In the genomic region with DNA sequence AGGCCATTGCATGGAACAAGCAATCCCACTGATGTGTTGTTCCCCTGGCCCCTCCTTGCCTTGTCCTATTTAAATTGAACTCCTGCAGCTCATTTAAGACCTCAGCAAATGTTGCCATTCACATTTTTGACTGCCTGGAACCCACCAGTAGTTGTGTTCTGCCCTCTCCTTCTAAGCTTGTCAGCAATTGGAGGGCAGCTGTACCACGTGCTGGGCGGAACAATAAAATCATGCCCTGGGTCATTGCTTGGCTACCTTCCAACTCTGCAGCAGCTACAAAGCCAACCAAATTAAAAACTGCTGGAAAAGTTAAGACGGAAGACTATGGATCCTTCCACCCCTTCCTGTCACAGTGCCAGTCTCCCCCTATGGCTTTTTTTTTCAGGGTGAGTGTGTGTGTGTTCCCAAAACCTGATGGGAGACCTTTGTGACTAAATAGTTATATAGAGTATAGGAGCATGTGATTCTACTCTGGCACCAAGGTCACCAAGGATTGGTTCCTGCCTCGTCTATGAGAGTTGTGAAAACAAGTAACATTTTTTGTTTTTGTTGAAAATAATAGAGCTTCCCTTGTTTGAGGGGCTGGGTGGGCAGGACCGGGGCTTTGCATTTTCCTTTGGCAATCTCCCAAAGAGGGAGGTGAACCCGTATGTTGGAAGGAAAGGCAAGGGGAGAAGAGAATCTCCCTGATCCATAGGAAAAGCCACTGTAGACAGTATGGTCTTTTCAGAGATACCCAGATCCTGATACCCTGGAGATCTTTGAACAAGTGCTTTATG, we compare ENCODE assay signal across 10 mouse cellular contexts.
DNase-seq lines count a peak whose midpoint lies in the region; ATAC-seq and TF ChIP-seq lines count a peak whose summit lies in the region.
"Had no signal": no experiment of that assay in that cellular context is flagged by ENCODE, and none has a peak within 500 bp of the region (broad histone marks: within the 10 kb centered on the region; RNA-seq: fewer than 3 reads in every experiment).

No protein-coding gene starts in this region.

- H3K4me1 ChIP-seq in intestine, embryonic 15.5 days (replicated peaks), result 0 out of 2 replicates have a peak, but pooled peaks cover 3% of the 10 kb centered on the region
- H3K4me1 ChIP-seq in intestine, postnatal 0 days (replicated peaks; ENCODE audit: control insufficient read depth, insufficient read depth, low read length), result no peaks in the 10 kb centered on the region
- H3K4me1 ChIP-seq in embryonic facial prominence, embryonic 15.5 days, result peaks cover 28% of the 10 kb centered on the region
- H3K4me1 ChIP-seq in kidney, embryonic 14.5 days (ENCODE audit: control insufficient read depth, insufficient read depth, low read length), result peaks cover 18% of the 10 kb centered on the region
- no peaks in the 10 kb centered on the region for H3K4me1 ChIP-seq in liver, embryonic 12.5 days

- H3K9ac ChIP-seq in intestine, embryonic 15.5 days, result no peak overlapping the region
- H3K9ac ChIP-seq in intestine, postnatal 0 days (ENCODE audit: low read depth, low read length), result no peak overlapping the region
- H3K9ac ChIP-seq in embryonic facial prominence, embryonic 15.5 days, result no peak overlapping the region
- H3K9ac ChIP-seq in kidney, embryonic 14.5 days (ENCODE audit: low read depth, low read length), result no peak overlapping the region
- H3K9ac ChIP-seq in liver, embryonic 12.5 days, result no peak overlapping the region
- H3K9ac ChIP-seq: hindbrain, embryonic 15.5 days had no signal

- ATAC-seq in intestine, embryonic 15.5 days, result peak; percentile 58; the same call in 1 of the 2 replicates
- no peak; the same call in 1 of the 2 replicates for ATAC-seq in intestine, postnatal 0 days
- peak; percentile 80 for ATAC-seq in embryonic facial prominence, embryonic 15.5 days (ENCODE audit: insufficient number of reproducible peaks, low FRiP score, low TSS enrichment, low read depth)
- 0 out of 2 replicates have a peak, but pooled peaks have one; percentile 59 for ATAC-seq in kidney, embryonic 14.5 days (ENCODE audit: low FRiP score, low TSS enrichment)
- ATAC-seq in liver, embryonic 12.5 days, result no peak

- no peaks in the 10 kb centered on the region for H3K9me3 ChIP-seq in intestine, embryonic 15.5 days
- no peaks in the 10 kb centered on the region for H3K9me3 ChIP-seq in intestine, postnatal 0 days (ENCODE audit: control insufficient read depth)
- H3K9me3 ChIP-seq in embryonic facial prominence, embryonic 15.5 days (replicated peaks), result no peaks in the 10 kb centered on the region
- H3K9me3 ChIP-seq in kidney, embryonic 14.5 days (ENCODE audit: control insufficient read depth, low read length), result no peaks in the 10 kb centered on the region
- no peaks in the 10 kb centered on the region for H3K9me3 ChIP-seq in liver, embryonic 12.5 days (replicated peaks)
- H3K9me3 ChIP-seq: hindbrain, embryonic 15.5 days had no signal

- WGBS in intestine, embryonic 15.5 days, result 39% methylated on average over 6 of the region's 6 CpGs
- WGBS in intestine, postnatal 0 days, result 36% methylated on average over 6 of the region's 6 CpGs
- 13% methylated on average over 6 of the region's 6 CpGs for WGBS in embryonic facial prominence, embryonic 15.5 days
- 40% methylated on average over 6 of the region's 6 CpGs for WGBS in kidney, embryonic 14.5 days
- WGBS in liver, embryonic 12.5 days (ENCODE audit: insufficient replicate concordance), result 60% methylated on average over 6 of the region's 6 CpGs

- no peak overlapping the region for H3K4me2 ChIP-seq in intestine, embryonic 15.5 days (replicated peaks)
- H3K4me2 ChIP-seq in intestine, postnatal 0 days (replicated peaks; ENCODE audit: low read depth), result no peak overlapping the region
- no peak overlapping the region for H3K4me2 ChIP-seq in embryonic facial prominence, embryonic 15.5 days (replicated peaks)
- no peak overlapping the region for H3K4me2 ChIP-seq in kidney, embryonic 14.5 days (replicated peaks; ENCODE audit: low read depth, low read length)
- H3K4me2 ChIP-seq in liver, embryonic 12.5 days, result no peak overlapping the region
- H3K4me2 ChIP-seq: hindbrain, embryonic 15.5 days; midbrain, embryonic 11.5 days had no signal

- TF ChIP-seq CTCF in intestine, postnatal 0 days (IDR thresholded peaks at IDR 0.05; ENCODE audit: low read depth), result no peak

- H3K36me3 ChIP-seq in intestine, embryonic 15.5 days, result 0 out of 2 replicates have a peak, but pooled peaks cover 4% of the 10 kb centered on the region
- H3K36me3 ChIP-seq in intestine, postnatal 0 days (ENCODE audit: control insufficient read depth, insufficient read depth), result no peaks in the 10 kb centered on the region
- H3K36me3 ChIP-seq in embryonic facial prominence, embryonic 15.5 days, result no peaks in the 10 kb centered on the region
- no peaks in the 10 kb centered on the region for H3K36me3 ChIP-seq in kidney, embryonic 14.5 days (ENCODE audit: control insufficient read depth, insufficient read depth, low read length)
- H3K36me3 ChIP-seq in liver, embryonic 12.5 days, result no peaks in the 10 kb centered on the region
- H3K36me3 ChIP-seq: hindbrain, embryonic 15.5 days had no signal

- H3K4me3 ChIP-seq in intestine, embryonic 15.5 days (replicated peaks), result no peak overlapping the region
- no peak overlapping the region for H3K4me3 ChIP-seq in intestine, postnatal 0 days (ENCODE audit: low read depth, low read length)
- no peak overlapping the region for H3K4me3 ChIP-seq in embryonic facial prominence, embryonic 15.5 days (replicated peaks)
- H3K4me3 ChIP-seq in kidney, embryonic 14.5 days (ENCODE audit: low read length), result no peak overlapping the region
- no peak overlapping the region for H3K4me3 ChIP-seq in liver, embryonic 12.5 days
- H3K4me3 ChIP-seq: hindbrain, embryonic 15.5 days had no signal

- no peaks in the 10 kb centered on the region for H3K27me3 ChIP-seq in intestine, embryonic 15.5 days (replicated peaks)
- no peaks in the 10 kb centered on the region for H3K27me3 ChIP-seq in intestine, postnatal 0 days (replicated peaks; ENCODE audit: control insufficient read depth, insufficient read depth, low read length)
- H3K27me3 ChIP-seq in embryonic facial prominence, embryonic 15.5 days, result no peaks in the 10 kb centered on the region
- H3K27me3 ChIP-seq in kidney, embryonic 14.5 days (ENCODE audit: control insufficient read depth, insufficient read depth, low read length), result no peaks in the 10 kb centered on the region
- no peaks in the 10 kb centered on the region for H3K27me3 ChIP-seq in liver, embryonic 12.5 days (replicated peaks)
- H3K27me3 ChIP-seq: hindbrain, embryonic 15.5 days had no signal

- H3K27ac ChIP-seq in intestine, embryonic 15.5 days, result no peak overlapping the region
- H3K27ac ChIP-seq in intestine, postnatal 0 days (ENCODE audit: low read depth, low read length), result no peak overlapping the region
- peak overlapping the region; percentile 77 for H3K27ac ChIP-seq in embryonic facial prominence, embryonic 15.5 days (replicated peaks)
- H3K27ac ChIP-seq in kidney, embryonic 14.5 days (ENCODE audit: low read depth, low read length), result peak overlapping the region; percentile 62; the same call in 1 of the 2 replicates
- H3K27ac ChIP-seq in liver, embryonic 12.5 days, result no peak overlapping the region
- H3K27ac ChIP-seq: hindbrain, embryonic 15.5 days had no signal

- DNase-seq in retina, embryonic 14.5 days (ENCODE audit: low spot score), result peak; percentile 13
- DNase-seq in thymus, postnatal 14 days, result no peak
- DNase-seq: cerebellum, postnatal 25 days had no signal

Comparison
In these comparisons a context has a peak if more than half of its experiments do, and no peak if none do; other contexts are left out.
1. ATAC-seq: peak in intestine, embryonic 15.5 days (single experiment), embryonic facial prominence, embryonic 15.5 days (single experiment) and kidney, embryonic 14.5 days (single experiment); none in intestine, postnatal 0 days (single experiment) and liver, embryonic 12.5 days (single experiment).
2. H3K27ac ChIP-seq: peak in embryonic facial prominence, embryonic 15.5 days (single experiment) and kidney, embryonic 14.5 days (single experiment); none in intestine, embryonic 15.5 days (single experiment), intestine, postnatal 0 days (single experiment) and liver, embryonic 12.5 days (single experiment).